Mouse (Mus musculus): Measurements from ENCODE around the gene Foxp1. TPM values are rescaled to one million over a fixed set of nuclear protein-coding genes. Genes with fewer than 3 reads are reported as not detected.

The Foxp1 gene
- polyA plus RNA-seq, 1 experiment from 2014 or later, result 36.4 TPM

DNA sequence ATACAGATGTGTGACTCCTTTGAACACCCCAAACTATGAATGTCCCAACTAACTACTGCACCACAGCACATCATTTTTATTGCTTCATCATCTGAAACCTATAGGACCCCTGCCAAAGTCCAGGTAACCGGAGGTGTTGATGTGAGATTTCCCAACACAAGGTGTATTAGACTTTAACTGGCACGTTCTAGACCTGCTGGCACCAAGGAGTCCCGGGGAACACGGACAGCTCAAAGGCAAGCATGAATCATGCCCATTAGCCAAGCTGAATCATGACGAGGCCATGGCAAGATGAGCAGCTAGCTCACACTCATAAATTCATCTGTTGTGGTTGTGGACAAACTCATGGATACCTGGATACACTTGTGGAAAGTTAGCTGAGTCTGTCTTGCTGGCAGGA, 568.1 kb downstream of the Foxp1 start:
- no peak overlapping the region for H3K4me3 ChIP-seq (ENCODE audit: low read length)
- peaks cover 19% of the 10 kb centered on the region for H3K4me1 ChIP-seq (ENCODE audit: insufficient read depth, low read length)
- H3K9me3 ChIP-seq (ENCODE audit: low read length), result no peaks in the 10 kb centered on the region
- ATAC-seq (ENCODE audit: low FRiP score, low TSS enrichment), result no peak
- H3K36me3 ChIP-seq (ENCODE audit: insufficient read depth, low read length), result 0 out of 2 replicates have a peak, but pooled peaks cover 4% of the 10 kb centered on the region
- H3K27ac ChIP-seq (ENCODE audit: low read length), result no peak overlapping the region
- no peak overlapping the region for H3K4me2 ChIP-seq (replicated peaks; ENCODE audit: low read depth, low read length)
- 96% methylated on average over 5 of the region's 5 CpGs for WGBS
- H3K9ac ChIP-seq (replicated peaks; ENCODE audit: low read length), result no peak overlapping the region
- H3K27me3 ChIP-seq (ENCODE audit: insufficient read depth, low read length), result no peaks in the 10 kb centered on the region

GRCm38 (mm10) chr6:98949703-98950191, 572.8 kb downstream of the Foxp1 start:
- Histone ChIP-seq H3K4me2 (replicated peaks; ENCODE audit: low read depth, low read length) (no peak overlapping the region), H3K36me3 (ENCODE audit: insufficient read depth, low read length) (0 out of 2 replicates have a peak, but pooled peaks cover 4% of the 10 kb centered on the region), H3K4me1 (ENCODE audit: insufficient read depth, low read length) (peaks cover 44% of the 10 kb centered on the region), H3K9ac (replicated peaks; ENCODE audit: low read length) (no peak overlapping the region), H3K9me3 (ENCODE audit: low read length) (no peaks in the 10 kb centered on the region), H3K27ac (ENCODE audit: low read length) (peak overlapping the region; percentile 75), H3K27me3 (ENCODE audit: insufficient read depth, low read length) (no peaks in the 10 kb centered on the region), H3K4me3 (ENCODE audit: low read length) (no peak overlapping the region)
- peak; percentile 87 for ATAC-seq (ENCODE audit: low FRiP score, low TSS enrichment)
- WGBS, result 10% methylated on average over 6 of the region's 6 CpGs

- peaks cover 44% of the 10 kb centered on the region for H3K4me1 ChIP-seq (ENCODE audit: insufficient read depth, low read length)
- 53% methylated on average over 7 of the region's 7 CpGs for WGBS
Measured at GRCm38 (mm10) chr6:98949286-98949685, 573.2 kb downstream of the Foxp1 start.

DNA sequence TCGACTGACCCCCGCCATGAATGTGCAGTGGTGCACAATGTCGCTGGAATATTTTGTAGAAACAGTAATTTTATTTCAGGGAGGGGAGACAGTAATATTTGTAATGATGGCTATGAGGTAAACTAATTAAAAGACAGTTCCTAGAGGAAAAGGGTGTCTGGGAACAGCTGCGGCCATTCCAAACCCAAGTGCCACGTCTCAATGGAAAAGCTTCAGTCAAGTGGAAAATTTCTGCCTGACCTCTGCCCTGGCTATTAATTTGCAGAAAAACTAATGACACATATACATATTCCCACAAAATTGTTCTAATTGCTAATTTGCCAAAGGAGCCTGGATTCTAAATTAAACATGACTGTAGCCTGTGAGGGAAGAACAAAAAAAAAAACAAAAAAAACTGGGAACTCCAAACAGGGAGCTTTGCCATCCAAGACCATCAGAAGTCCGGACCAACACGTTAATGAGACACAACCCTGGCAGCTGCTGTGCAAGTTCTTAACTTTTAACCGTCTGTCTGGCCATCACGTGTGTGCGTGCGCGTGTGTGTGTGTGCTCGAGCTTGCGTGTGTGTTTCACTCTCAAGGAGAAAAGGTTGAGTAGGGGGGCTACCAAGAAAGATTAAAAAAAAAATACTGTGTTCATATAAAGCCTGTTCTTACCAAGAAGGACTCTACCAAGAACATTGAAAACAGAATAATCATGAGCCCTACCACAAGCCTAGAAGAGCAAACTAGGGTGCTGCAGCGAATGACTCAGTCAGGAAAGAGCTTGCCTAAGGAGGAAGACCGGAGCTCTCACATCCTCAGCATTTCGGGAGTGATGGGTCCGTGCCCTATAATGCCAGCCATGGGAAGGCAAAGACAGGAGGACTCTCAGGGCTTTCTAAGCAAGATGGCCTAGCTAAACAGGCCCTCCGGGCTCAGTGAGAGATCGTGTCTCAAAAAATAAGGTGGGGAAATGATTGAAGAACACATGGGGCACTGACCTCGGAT, 574.1 kb downstream of the Foxp1 start:
- H3K27ac ChIP-seq (ENCODE audit: low read length), result peak overlapping the region; percentile 75; the same call in 1 of the 2 replicates
- WGBS, result 78% methylated on average over 21 of the region's 21 CpGs
- peaks cover 51% of the 10 kb centered on the region for H3K4me1 ChIP-seq (ENCODE audit: insufficient read depth, low read length)
- no peak overlapping the region for H3K9ac ChIP-seq (replicated peaks; ENCODE audit: low read length)
- no peak overlapping the region for H3K4me3 ChIP-seq (ENCODE audit: low read length)
- no peaks in the 10 kb centered on the region for H3K36me3 ChIP-seq (ENCODE audit: insufficient read depth, low read length)
- no peak for ATAC-seq (ENCODE audit: low FRiP score, low TSS enrichment)
- H3K27me3 ChIP-seq (ENCODE audit: insufficient read depth, low read length), result no peaks in the 10 kb centered on the region
- H3K9me3 ChIP-seq (ENCODE audit: low read length), result no peaks in the 10 kb centered on the region
- H3K4me2 ChIP-seq (replicated peaks; ENCODE audit: low read depth, low read length), result no peak overlapping the region

More at GRCm38 (mm10) chr6:98949286-98949685, 573.2 kb downstream of the Foxp1 start:
- Histone ChIP-seq H3K27ac (ENCODE audit: low read length) (peak overlapping the region; percentile 75), H3K9me3 (ENCODE audit: low read length) (no peaks in the 10 kb centered on the region), H3K9ac (replicated peaks; ENCODE audit: low read length) (no peak overlapping the region), H3K4me3 (ENCODE audit: low read length) (no peak overlapping the region), H3K36me3 (ENCODE audit: insufficient read depth, low read length) (0 out of 2 replicates have a peak, but pooled peaks cover 4% of the 10 kb centered on the region), H3K27me3 (ENCODE audit: insufficient read depth, low read length) (no peaks in the 10 kb centered on the region), H3K4me2 (replicated peaks; ENCODE audit: low read depth, low read length) (no peak overlapping the region)
- ATAC-seq (ENCODE audit: low FRiP score, low TSS enrichment), result no peak

- Histone ChIP-seq H3K4me2 (replicated peaks; ENCODE audit: low read depth, low read length) (no peak overlapping the region), H3K27me3 (ENCODE audit: insufficient read depth, low read length) (no peaks in the 10 kb centered on the region), H3K9ac (replicated peaks; ENCODE audit: low read length) (no peak overlapping the region), H3K4me3 (ENCODE audit: low read length) (no peak overlapping the region), H3K4me1 (ENCODE audit: insufficient read depth, low read length) (peaks cover 52% of the 10 kb centered on the region), H3K9me3 (ENCODE audit: low read length) (no peaks in the 10 kb centered on the region), H3K27ac (ENCODE audit: low read length) (no peak overlapping the region), H3K36me3 (ENCODE audit: insufficient read depth, low read length) (no peaks in the 10 kb centered on the region)
- WGBS, result 69% methylated on average over 11 of the region's 11 CpGs
- no peak for ATAC-seq (ENCODE audit: low FRiP score, low TSS enrichment)
Measured at GRCm38 (mm10) chr6:98947486-98948152, 574.9 kb downstream of the Foxp1 start.

- peaks cover 52% of the 10 kb centered on the region for H3K4me1 ChIP-seq (ENCODE audit: insufficient read depth, low read length)
- no peak overlapping the region for H3K9ac ChIP-seq (replicated peaks; ENCODE audit: low read length)
- 93% methylated on average over 4 of the region's 4 CpGs for WGBS
- ATAC-seq (ENCODE audit: low FRiP score, low TSS enrichment), result no peak
- H3K9me3 ChIP-seq (ENCODE audit: low read length), result no peaks in the 10 kb centered on the region
- H3K27ac ChIP-seq (ENCODE audit: low read length), result no peak overlapping the region
- no peaks in the 10 kb centered on the region for H3K27me3 ChIP-seq (ENCODE audit: insufficient read depth, low read length)
- 0 out of 2 replicates have a peak, but pooled peaks cover 4% of the 10 kb centered on the region for H3K36me3 ChIP-seq (ENCODE audit: insufficient read depth, low read length)
- no peak overlapping the region for H3K4me3 ChIP-seq (ENCODE audit: low read length)
- no peak overlapping the region for H3K4me2 ChIP-seq (replicated peaks; ENCODE audit: low read depth, low read length)
Measured at GRCm38 (mm10) chr6:98946731-98947130, 575.8 kb downstream of the Foxp1 start.

DNA sequence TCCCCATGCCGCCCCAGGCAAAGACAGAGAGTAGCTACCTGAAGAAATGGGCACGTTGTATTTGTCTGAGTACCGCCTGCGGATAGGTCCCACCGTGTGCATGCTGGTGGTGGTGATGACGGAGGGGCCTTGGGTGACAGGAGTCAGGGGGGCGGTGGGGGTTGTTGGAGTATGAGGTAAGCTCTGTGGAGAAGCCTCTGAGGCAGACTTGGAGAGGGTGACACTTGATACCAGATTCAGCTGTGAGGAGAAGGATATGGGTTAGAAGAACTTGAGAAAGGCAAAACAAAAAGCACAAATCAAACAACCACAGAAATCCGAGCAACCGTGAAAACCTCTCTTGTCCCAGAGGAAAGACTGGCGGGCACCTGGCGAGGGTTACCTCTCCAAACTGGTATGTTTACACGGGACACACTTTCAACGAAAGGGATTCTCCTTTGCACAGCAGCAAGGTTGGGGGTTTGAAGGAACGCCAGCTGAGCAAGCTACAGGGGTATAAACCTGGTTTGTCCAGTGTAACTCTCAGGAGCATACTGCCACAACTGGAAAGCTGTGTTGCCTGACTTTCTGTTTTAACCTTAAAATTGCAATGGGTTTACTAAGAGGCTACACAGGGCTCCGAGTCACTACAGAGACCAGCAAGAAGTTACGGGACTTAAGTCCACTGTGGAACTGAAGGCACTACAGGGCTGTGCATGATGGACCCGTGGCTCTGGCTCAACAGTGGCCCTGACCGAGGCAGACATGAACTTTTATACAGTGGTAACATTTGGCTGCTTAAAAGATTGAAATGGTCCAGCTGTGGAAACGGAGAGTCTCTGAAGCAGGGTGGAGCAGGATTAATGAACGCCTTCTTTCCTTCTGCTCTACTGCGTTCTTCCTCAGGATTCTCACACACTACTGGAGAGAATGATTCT, 576.8 kb downstream of the Foxp1 start:
- H3K9me3 ChIP-seq (ENCODE audit: low read length), result no peaks in the 10 kb centered on the region
- peak; percentile 66 for ATAC-seq (ENCODE audit: low FRiP score, low TSS enrichment)
- no peaks in the 10 kb centered on the region for H3K27me3 ChIP-seq (ENCODE audit: insufficient read depth, low read length)
- H3K27ac ChIP-seq (ENCODE audit: low read length), result peak overlapping the region; percentile 11; the same call in 1 of the 2 replicates
- H3K9ac ChIP-seq (replicated peaks; ENCODE audit: low read length), result no peak overlapping the region
- H3K4me2 ChIP-seq (replicated peaks; ENCODE audit: low read depth, low read length), result no peak overlapping the region
- 0 out of 2 replicates have a peak, but pooled peaks cover 4% of the 10 kb centered on the region for H3K36me3 ChIP-seq (ENCODE audit: insufficient read depth, low read length)
- H3K4me3 ChIP-seq (ENCODE audit: low read length), result no peak overlapping the region
- peaks cover 45% of the 10 kb centered on the region for H3K4me1 ChIP-seq (ENCODE audit: insufficient read depth, low read length)
- 49% methylated on average over 21 of the region's 21 CpGs for WGBS

GRCm38 (mm10) chr6:98938348-98938747, 584.2 kb downstream of the Foxp1 start:
- Histone ChIP-seq H3K27ac (ENCODE audit: low read length) (no peak overlapping the region), H3K27me3 (ENCODE audit: insufficient read depth, low read length) (no peaks in the 10 kb centered on the region), H3K4me2 (replicated peaks; ENCODE audit: low read depth, low read length) (no peak overlapping the region), H3K4me1 (ENCODE audit: insufficient read depth, low read length) (peaks cover 7% of the 10 kb centered on the region; the same call in 1 of the 2 replicates), H3K9ac (replicated peaks; ENCODE audit: low read length) (no peak overlapping the region), H3K4me3 (ENCODE audit: low read length) (no peak overlapping the region), H3K9me3 (ENCODE audit: low read length) (no peaks in the 10 kb centered on the region), H3K36me3 (ENCODE audit: insufficient read depth, low read length) (peaks cover 19% of the 10 kb centered on the region)
- no peak; the same call in 1 of the 2 replicates for ATAC-seq (ENCODE audit: low FRiP score, low TSS enrichment)
- WGBS, result 62% methylated on average over 8 of the region's 8 CpGs

GRCm38 (mm10) chr6:98937513-98937912, 585.0 kb downstream of the Foxp1 start:
- peaks cover 18% of the 10 kb centered on the region for H3K36me3 ChIP-seq (ENCODE audit: insufficient read depth, low read length)
- peaks cover 7% of the 10 kb centered on the region; the same call in 1 of the 2 replicates for H3K4me1 ChIP-seq (ENCODE audit: insufficient read depth, low read length)
- no peak for ATAC-seq (ENCODE audit: low FRiP score, low TSS enrichment)
- H3K9me3 ChIP-seq (ENCODE audit: low read length), result no peaks in the 10 kb centered on the region
- no peaks in the 10 kb centered on the region for H3K27me3 ChIP-seq (ENCODE audit: insufficient read depth, low read length)
- H3K4me2 ChIP-seq (replicated peaks; ENCODE audit: low read depth, low read length), result no peak overlapping the region
- no peak overlapping the region for H3K9ac ChIP-seq (replicated peaks; ENCODE audit: low read length)
- H3K27ac ChIP-seq (ENCODE audit: low read length), result no peak overlapping the region
- 89% methylated on average over 11 of the region's 11 CpGs for WGBS
- no peak overlapping the region for H3K4me3 ChIP-seq (ENCODE audit: low read length)

All from kidney, embryonic 16.5 days (tissue).